Mouse (Mus musculus) telencephalon, adult 2 months (tissue): ENCODE results near the gene Gpr149.

Source experiments
- DNase-seq: peaks from one replicate; pipeline ENCODE4 v3.0.0-alpha.2; 2011; ENCODE audit warnings: low read depth, low spot score

Gpr149 gene

GRCm38 (mm10) chr3:62604973-62605372, at the start of gene Gpr149:
Gpr149 (minus strand) TSS chr3:62605140.
- DNase-seq: no peak

- DNase-seq: no peak
These were observed 45.6 kb upstream of the Gpr149 start for GRCm38 (mm10) chr3:62650551-62650950.

GRCm38 (mm10) chr3:62610861-62611260, 5.9 kb upstream of the Gpr149 start:
- no peak for DNase-seq

GRCm38 (mm10) chr3:62605931-62606330, 991 bp upstream of the Gpr149 start:
- no peak for DNase-seq

- no peak for DNase-seq
These were observed 921 bp downstream of the Gpr149 start for GRCm38 (mm10) chr3:62604047-62604391.

GRCm38 (mm10) chr3:62603231-62604046, 1.5 kb downstream of the Gpr149 start:
- no peak for DNase-seq

- DNase-seq: no peak
These were observed 2.5 kb downstream of the Gpr149 start for GRCm38 (mm10) chr3:62602466-62602865.

- no peak for DNase-seq
These were observed 10.1 kb downstream of the Gpr149 start for GRCm38 (mm10) chr3:62594842-62595241.

GRCm38 (mm10) chr3:62585072-62585471, 19.9 kb downstream of the Gpr149 start:
- no peak for DNase-seq

- DNase-seq: no peak
These were observed 77.3 kb downstream of the Gpr149 start for GRCm38 (mm10) chr3:62527593-62527992.

GRCm38 (mm10) chr3:62527160-62527559, 77.8 kb downstream of the Gpr149 start:
- DNase-seq: peak; percentile 21

- DNase-seq: no peak
These were observed 97.7 kb downstream of the Gpr149 start for GRCm38 (mm10) chr3:62507206-62507647.

GRCm38 (mm10) chr3:62506488-62507205, 98.3 kb downstream of the Gpr149 start, which contains the start of gene Dhx36:
Dhx36 (minus strand) TSS chr3:62507004.
- DNase-seq: peak; percentile 97

GRCm38 (mm10) chr3:62505166-62505900, 99.6 kb downstream of the Gpr149 start:
- DNase-seq: no peak

GRCm38 (mm10) chr3:62499327-62499726, 105.6 kb downstream of the Gpr149 start:
- no peak for DNase-seq

GRCm38 (mm10) chr3:62492568-62492967, 112.4 kb downstream of the Gpr149 start:
- DNase-seq: no peak

- no peak for DNase-seq
These were observed 120.6 kb downstream of the Gpr149 start for GRCm38 (mm10) chr3:62484340-62484739.
